ENCODE assay signal across 8 mouse cellular contexts in the genomic region with DNA sequence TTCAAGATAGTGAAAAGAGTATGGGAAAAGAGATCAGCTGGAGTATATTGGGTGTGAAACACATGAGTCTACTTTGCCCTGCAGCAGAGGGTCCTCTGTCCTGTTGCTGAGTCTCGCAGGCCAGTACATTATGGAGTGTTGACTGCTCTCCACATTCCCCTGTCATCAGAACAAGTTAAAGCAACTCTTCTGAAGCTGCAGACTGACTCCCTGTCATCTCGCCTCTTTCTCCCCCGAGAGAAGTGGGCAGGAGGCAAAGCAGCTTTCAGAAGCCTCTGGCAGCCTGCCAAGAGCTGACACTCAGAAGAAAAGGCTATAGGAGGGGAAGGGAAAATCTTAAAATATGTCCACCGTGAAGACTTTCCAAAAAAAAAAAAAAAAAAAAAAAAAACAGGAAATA. TPM values are rescaled to one million over a fixed set of nuclear protein-coding genes. Genes with fewer than 3 reads are reported as not detected.
DNase-seq lines count a peak whose midpoint lies in the region; ATAC-seq and TF ChIP-seq lines count a peak whose summit lies in the region.

No protein-coding gene starts in this region.

- no peak overlapping the region for H3K4me3 ChIP-seq in lung, embryonic 15.5 days
- no peak overlapping the region for H3K4me3 ChIP-seq in lung, adult 2 months (replicated peaks; ENCODE audit: extremely low read depth, low read depth, low read length)
- no peak overlapping the region for H3K4me3 ChIP-seq in midbrain, embryonic 13.5 days (replicated peaks)

- 0 out of 2 replicates have a peak, but pooled peaks cover 3% of the 10 kb centered on the region for H3K27me3 ChIP-seq in lung, embryonic 15.5 days
- H3K27me3 ChIP-seq in midbrain, embryonic 13.5 days = 0 out of 2 replicates have a peak, but pooled peaks cover 8% of the 10 kb centered on the region

- peak overlapping the region; percentile 39 for H3K4me2 ChIP-seq in lung, embryonic 15.5 days
- peak overlapping the region; percentile 37 for H3K4me2 ChIP-seq in midbrain, embryonic 13.5 days (replicated peaks)

- no peak overlapping the region for H3K9ac ChIP-seq in lung, embryonic 15.5 days
- H3K9ac ChIP-seq in midbrain, embryonic 13.5 days (replicated peaks) = no peak overlapping the region

- no peak for TF ChIP-seq POLR2A in lung, adult 2 months (IDR thresholded peaks at IDR 0.05; ENCODE audit: borderline replicate concordance, extremely low read depth, low read depth, low read length)

- no peak for TF ChIP-seq CTCF in lung, adult 2 months (IDR thresholded peaks at IDR 0.05; ENCODE audit: insufficient read depth, low read length)

- no peaks in the 10 kb centered on the region for H3K36me3 ChIP-seq in lung, embryonic 15.5 days
- H3K36me3 ChIP-seq in midbrain, embryonic 13.5 days = no peaks in the 10 kb centered on the region

- peaks cover 16% of the 10 kb centered on the region for H3K4me1 ChIP-seq in lung, embryonic 15.5 days
- no peaks in the 10 kb centered on the region; the same call in 1 of the 2 replicates for H3K4me1 ChIP-seq in lung, adult 2 months (ENCODE audit: control insufficient read depth, insufficient read depth, low read length)
- H3K4me1 ChIP-seq in midbrain, embryonic 13.5 days (replicated peaks) = peaks cover 30% of the 10 kb centered on the region

- peak; percentile 79; the same call in 1 of the 2 replicates for ATAC-seq in lung, embryonic 15.5 days (ENCODE audit: borderline replicate concordance, extremely low read depth, low FRiP score, low TSS enrichment)
- peak; percentile 66; the same call in 1 of the 2 replicates for ATAC-seq in midbrain, embryonic 13.5 days

- 2% methylated on average over 4 of the region's 4 CpGs for WGBS in lung, embryonic 15.5 days
- 16% methylated on average over 4 of the region's 4 CpGs for WGBS in lung, adult 2 months
- 2% methylated on average over 4 of the region's 4 CpGs for WGBS in midbrain, embryonic 13.5 days

- DNase-seq in adrenal gland, postnatal 10 days = peak; percentile 23
- DNase-seq in adrenal gland, adult 8-10 months = no peak
- no peak for DNase-seq in lung, adult 2 months
- DNase-seq in heart, postnatal 10 days = peak; percentile 8 to 10
- no peak for DNase-seq in urinary bladder, postnatal 4 days (ENCODE audit: low spot score in 2 of 2)
- no peak for DNase-seq in left cerebral cortex, adult 8-10 months (ENCODE audit: low spot score in 2 of 2)

- no peaks in the 10 kb centered on the region for H3K9me3 ChIP-seq in lung, embryonic 15.5 days
- 0 out of 2 replicates have a peak, but pooled peaks cover 1% of the 10 kb centered on the region for H3K9me3 ChIP-seq in midbrain, embryonic 13.5 days

- intact Hi-C loops in heart, postnatal 10 days (cut with DNase I) = no loop called here

- H3K27ac ChIP-seq in lung, embryonic 15.5 days = no peak overlapping the region
- H3K27ac ChIP-seq in midbrain, embryonic 13.5 days = peak overlapping the region; percentile 0; the same call in 1 of the 2 replicates

RNA-seq across cellular contexts. Expression of a gene that starts 31.7 kb away (rescaled TPM):
- 1 to 10 TPM; 1.8 to 2.3 TPM for total RNA-seq in adrenal gland, postnatal 10 days (2021)
- total RNA-seq in adrenal gland, adult 8-10 months (2022) = 1 to 10 TPM; 2.9 to 3.6 (median 3.4) TPM
- 9.3 TPM in 2 replicates for polyA plus RNA-seq in lung, embryonic 15.5 days (2015; fragmentation: Nextera tagmentation; extraction: Ambion mirVana)
- 6.0 and 9.5 TPM in 2 replicates for polyA plus RNA-seq in lung, adult 2 months (2012; rRNA removed)
- total RNA-seq in heart, postnatal 10 days (2021) = under 1 TPM; 0.12 to 0.27 TPM
- 11.1 and 18.1 TPM in 2 replicates for polyA plus RNA-seq in midbrain, embryonic 13.5 days (2015; fragmentation: Nextera tagmentation; extraction: Ambion mirVana)
- under 1 TPM; 0.30 to 0.91 (median 0.45) TPM for total RNA-seq in left cerebral cortex, adult 8-10 months (2022)

Comparison
In these comparisons a context has a peak if more than half of its experiments do, and no peak if none do; other contexts are left out.
1. DNase-seq: peak in adrenal gland, postnatal 10 days (single experiment) and heart, postnatal 10 days (2 of 2); none in adrenal gland, adult 8-10 months (single experiment), lung, adult 2 months (single experiment), urinary bladder, postnatal 4 days (0 of 2) and left cerebral cortex, adult 8-10 months (0 of 2).